Mouse (Mus musculus): ENCODE results near the gene Mapk12. TPM values are rescaled to one million over a fixed set of nuclear protein-coding genes. Genes with fewer than 3 reads are reported as not detected.

The Mapk12 gene
- 44.6 and 44.9 TPM in 2 replicates for polyA plus RNA-seq (2015; fragmentation: Nextera tagmentation; extraction: Ambion mirVana)

DNA sequence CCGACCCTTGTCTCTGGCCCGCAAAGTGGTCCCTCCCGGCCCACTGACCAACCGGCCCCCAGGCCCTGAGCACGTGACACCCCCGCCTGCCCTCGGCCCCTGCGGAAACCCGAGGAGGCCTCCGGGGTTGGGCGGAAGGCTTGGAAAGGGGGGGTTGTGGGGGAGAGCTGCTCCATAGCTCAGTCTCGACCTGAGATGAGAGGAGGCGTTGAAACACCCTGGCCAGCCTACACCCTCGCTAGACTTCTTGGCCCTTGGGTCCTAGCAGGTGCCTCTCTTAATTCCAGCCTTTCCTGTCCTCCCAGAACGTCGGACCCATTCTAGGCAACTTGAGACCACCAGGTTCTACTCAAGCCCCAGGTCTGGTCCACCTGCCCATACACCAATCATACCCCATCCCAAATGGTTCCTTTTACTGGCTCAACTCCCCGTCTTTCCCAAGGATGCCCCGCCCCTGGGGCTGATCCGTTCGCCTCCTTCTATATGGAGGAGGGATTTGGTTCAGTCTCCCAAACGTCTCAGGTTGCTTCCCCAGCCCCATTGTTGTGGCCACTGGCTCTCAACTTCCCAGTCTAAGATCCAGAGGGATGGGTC is at the start of gene Mapk12:
TSS of gene Mapk12 (minus strand) at position 45 of the 594 bp plus-strand sequence.

GRCm38 (mm10) chr15:89180571-89181229 is 40.2 kb upstream of the Mapk12 start, which contains the start of gene Plxnb2:
TSS of gene Plxnb2 (minus strand) at chr15:89180788.

DNA sequence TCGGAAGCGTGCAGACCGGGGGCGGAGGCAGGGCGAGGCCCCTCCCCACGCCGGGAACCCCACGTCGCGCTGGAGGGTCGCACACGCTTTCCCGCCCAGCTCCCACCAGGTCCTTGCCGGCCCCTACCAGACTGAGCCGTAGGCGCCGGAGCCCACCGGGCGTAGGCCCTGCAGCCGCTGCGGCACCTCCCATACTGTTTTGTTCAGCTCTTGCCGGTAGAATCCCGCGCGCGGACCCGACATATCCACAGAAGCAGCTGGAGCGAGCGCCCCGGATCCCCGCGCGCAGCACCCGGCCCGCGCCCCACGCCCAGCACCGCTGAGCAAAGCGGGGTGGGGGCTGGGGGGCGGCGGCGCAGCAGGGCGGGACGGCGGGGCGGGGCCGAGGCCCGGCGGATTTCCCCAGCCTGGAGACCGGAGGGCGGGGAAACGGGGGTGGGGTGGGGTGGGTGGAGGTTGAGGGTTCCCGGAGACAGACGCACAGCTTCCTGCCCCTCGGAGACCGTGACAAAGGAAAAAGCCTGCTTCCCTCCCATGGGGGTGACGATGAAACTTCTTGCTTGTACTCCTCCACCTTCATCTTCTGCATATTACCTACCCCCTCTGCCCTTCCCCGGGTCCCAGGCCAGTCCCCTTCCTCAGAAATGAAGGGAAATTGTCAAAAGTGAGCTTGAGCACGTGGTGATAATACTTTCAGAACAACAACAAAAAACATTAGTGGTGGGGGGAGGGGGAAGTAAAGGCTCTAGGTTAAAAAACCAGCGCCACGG is 9.0 kb upstream of the Mapk12 start, which contains the start of gene Mapk11:
TSS of gene Mapk11 (minus strand) at position 358 of the 770 bp plus-strand sequence.

DNA sequence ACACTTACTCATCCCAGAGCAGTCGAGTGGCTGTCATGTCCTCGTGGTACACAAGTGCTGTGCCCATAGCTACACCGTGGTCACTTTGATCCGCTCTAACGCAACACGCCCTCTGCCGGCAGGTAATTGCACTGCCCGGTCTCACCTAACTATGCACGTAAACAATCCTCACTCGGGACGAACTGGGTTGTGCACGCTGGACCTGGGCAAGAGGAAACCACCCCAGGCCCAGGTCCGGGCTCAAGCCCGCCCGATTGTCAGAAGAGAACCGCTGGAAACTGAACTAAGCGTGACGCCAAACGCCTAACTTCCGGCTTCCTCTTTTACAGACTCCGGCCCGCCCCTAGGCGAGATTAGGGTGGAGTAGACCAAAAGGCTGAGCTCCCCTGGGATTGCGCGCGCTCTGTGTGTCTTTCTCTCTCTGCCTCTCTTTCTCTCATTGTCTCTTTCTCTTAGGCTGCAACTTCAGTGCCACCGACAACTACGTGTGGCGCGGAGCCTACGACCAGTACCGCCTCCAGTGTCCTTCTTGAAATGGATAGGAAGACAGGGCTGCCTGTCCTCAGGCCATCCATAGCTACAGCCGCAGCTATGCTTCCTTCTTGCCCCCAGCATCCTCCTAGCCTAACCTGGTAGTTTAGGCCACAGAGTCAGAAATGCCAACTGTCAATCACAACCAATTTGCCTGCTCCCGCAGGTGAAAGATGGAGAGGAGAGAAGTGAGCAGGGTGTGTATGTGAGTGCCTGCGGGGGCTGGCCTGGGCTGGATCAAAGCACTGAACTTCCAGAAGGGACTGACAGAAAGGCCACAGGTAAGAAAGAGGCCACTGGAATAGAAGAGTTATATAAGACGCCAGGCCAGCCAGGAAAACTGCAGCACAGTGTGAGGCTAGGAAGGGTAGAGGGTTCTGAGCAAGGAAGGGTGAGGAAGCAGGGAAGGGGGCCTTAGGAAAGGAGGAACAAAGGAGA is 11.8 kb downstream of the Mapk12 start, which contains the start of gene Hdac10:
TSS of gene Hdac10 (minus strand) at position 319 of the 969 bp plus-strand sequence.

GRCm38 (mm10) chr15:89122649-89123366 is 17.7 kb downstream of the Mapk12 start, which contains the start of gene Tubgcp6:
TSS of gene Tubgcp6 (minus strand) at chr15:89123112.

DNA sequence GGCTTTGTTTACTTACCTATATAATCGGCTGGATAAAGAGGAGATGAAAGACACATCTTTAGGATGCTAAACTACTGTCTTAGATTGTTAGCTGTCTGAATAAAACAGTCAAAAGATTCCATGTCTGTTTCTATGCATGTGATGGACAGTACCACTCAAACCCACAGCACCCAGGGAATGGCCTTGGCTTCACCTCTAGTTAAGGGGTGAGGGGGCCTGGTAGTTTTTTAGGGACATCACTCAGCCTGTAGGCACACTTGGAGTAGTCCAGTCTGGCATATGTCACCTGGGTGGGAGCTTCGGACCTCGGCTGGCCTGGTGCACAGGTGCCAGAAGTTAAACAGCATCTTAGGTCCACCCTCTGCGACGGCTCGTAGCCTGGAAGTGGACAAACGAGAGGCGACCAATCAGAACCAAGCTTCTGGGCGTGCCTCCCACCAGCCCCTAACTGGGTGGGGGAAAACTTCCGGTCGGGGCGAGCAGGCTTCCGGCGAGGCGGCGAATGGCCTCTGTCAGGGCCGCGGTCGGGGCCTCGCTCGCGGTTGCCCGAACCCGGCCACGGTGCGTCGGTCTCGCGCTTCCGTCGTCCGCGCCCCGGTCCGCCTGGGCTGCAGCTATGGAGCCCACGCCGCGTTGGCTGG is 51.8 kb downstream of the Mapk12 start, which contains the start of gene Selenoo:
TSS of gene Selenoo (plus strand) at position 478 of the 641 bp plus-strand sequence.

Small RNAs within 50 kb of the gene (microRNA-seq; reads per million reads assigned to microRNA genes)
- gene Mir6958, result 1.9 reads per million in 2 experiments
- 0.10 to 0.21 reads per million in 2 experiments for gene Mir7118

Other genes starting within 250 kb of the Mapk12 start
- gene Ttll8, start 186.3 kb downstream of the Mapk12 start, polyA plus RNA-seq (2015; fragmentation: Nextera tagmentation; extraction: Ambion mirVana), result 0.09 TPM in 1 of 2 replicates, not detected in the other
- not detected in 2 replicates for gene Mlc1, start 161.7 kb downstream of the Mapk12 start, polyA plus RNA-seq (2015; fragmentation: Nextera tagmentation; extraction: Ambion mirVana)
- 0.52 and 0.74 TPM in 2 replicates for gene Mov10l1, start 157.8 kb downstream of the Mapk12 start, polyA plus RNA-seq (2015; fragmentation: Nextera tagmentation; extraction: Ambion mirVana)
- gene Panx2, start 81.0 kb downstream of the Mapk12 start, polyA plus RNA-seq (2015; fragmentation: Nextera tagmentation; extraction: Ambion mirVana), result 0.18 TPM in 1 of 2 replicates, not detected in the other
- gene Trabd, start 65.6 kb downstream of the Mapk12 start, polyA plus RNA-seq (2015; fragmentation: Nextera tagmentation; extraction: Ambion mirVana), result 31.5 and 35.4 TPM in 2 replicates
- 9.4 and 10.0 TPM in 2 replicates for gene Selenoo, start 51.6 kb downstream of the Mapk12 start, polyA plus RNA-seq (2015; fragmentation: Nextera tagmentation; extraction: Ambion mirVana)
- gene Tubgcp6, start 17.6 kb downstream of the Mapk12 start, polyA plus RNA-seq (2015; fragmentation: Nextera tagmentation; extraction: Ambion mirVana), result 5.1 and 6.6 TPM in 2 replicates
- gene Hdac10, start 12.0 kb downstream of the Mapk12 start, polyA plus RNA-seq (2015; fragmentation: Nextera tagmentation; extraction: Ambion mirVana), result 8.8 and 10.3 TPM in 2 replicates
- 1.2 and 1.5 TPM in 2 replicates for gene Mapk11, start 8.9 kb upstream of the Mapk12 start, polyA plus RNA-seq (2015; fragmentation: Nextera tagmentation; extraction: Ambion mirVana)
- gene Plxnb2, start 40.1 kb upstream of the Mapk12 start, polyA plus RNA-seq (2015; fragmentation: Nextera tagmentation; extraction: Ambion mirVana), result 42.0 and 42.7 TPM in 2 replicates
- 14.0 and 17.0 TPM in 2 replicates for gene Dennd6b, start 55.8 kb upstream of the Mapk12 start, polyA plus RNA-seq (2015; fragmentation: Nextera tagmentation; extraction: Ambion mirVana)
- gene Ppp6r2, start 70.8 kb upstream of the Mapk12 start, polyA plus RNA-seq (2015; fragmentation: Nextera tagmentation; extraction: Ambion mirVana), result 27.4 and 27.8 TPM in 2 replicates
- gene Sbf1, start 174.6 kb upstream of the Mapk12 start, polyA plus RNA-seq (2015; fragmentation: Nextera tagmentation; extraction: Ambion mirVana), result 23.1 and 26.3 TPM in 2 replicates
- gene Adm2, start 182.0 kb upstream of the Mapk12 start, polyA plus RNA-seq (2015; fragmentation: Nextera tagmentation; extraction: Ambion mirVana), result not detected in 2 replicates
- gene Miox, start 193.7 kb upstream of the Mapk12 start, polyA plus RNA-seq (2015; fragmentation: Nextera tagmentation; extraction: Ambion mirVana), result not detected in 2 replicates
- 27.3 and 34.7 TPM in 2 replicates for gene Lmf2, start 215.0 kb upstream of the Mapk12 start, polyA plus RNA-seq (2015; fragmentation: Nextera tagmentation; extraction: Ambion mirVana)
- gene Ncaph2, start 215.0 kb upstream of the Mapk12 start, polyA plus RNA-seq (2015; fragmentation: Nextera tagmentation; extraction: Ambion mirVana), result 58.0 and 70.8 TPM in 2 replicates
- gene Sco2, start 233.1 kb upstream of the Mapk12 start, polyA plus RNA-seq (2015; fragmentation: Nextera tagmentation; extraction: Ambion mirVana), result 6.5 and 7.5 TPM in 2 replicates
- 0.96 and 1.4 TPM in 2 replicates for gene Tymp, start 236.3 kb upstream of the Mapk12 start, polyA plus RNA-seq (2015; fragmentation: Nextera tagmentation; extraction: Ambion mirVana)
- gene Odf3b, start 238.6 kb upstream of the Mapk12 start, polyA plus RNA-seq (2015; fragmentation: Nextera tagmentation; extraction: Ambion mirVana), result 0.61 and 1.2 TPM in 2 replicates
- not detected in 2 replicates for gene Klhdc7b, start 244.2 kb upstream of the Mapk12 start, polyA plus RNA-seq (2015; fragmentation: Nextera tagmentation; extraction: Ambion mirVana)

All from skeletal muscle tissue, postnatal 0 days (tissue).